Mouse (Mus musculus): ENCODE results near the gene Oser1.
"Not testable (repeated sequence)": the region's sequence is repeated elsewhere in the genome, so short reads cannot be mapped to it uniquely, and the experiment has no call there.

Gene Oser1

GRCm38 (mm10) chr2:163424597-163424996, at the start of gene Oser1:
Gene Oser1, minus strand, starts transcription at chr2:163424697.
- DNase-seq (ENCODE audit: low read depth) = no peak

GRCm38 (mm10) chr2:163472466-163472851, 48.0 kb upstream of the Oser1 start, which contains the start of gene Fitm2:
Gene Fitm2, minus strand, starts transcription at chr2:163472629.
- DNase-seq (ENCODE audit: low read depth) = peak; percentile 99

GRCm38 (mm10) chr2:163471710-163472465, 47.4 kb upstream of the Oser1 start:
- peak; percentile 71 for DNase-seq (ENCODE audit: low read depth)

GRCm38 (mm10) chr2:163471136-163471535, 46.6 kb upstream of the Oser1 start:
- DNase-seq (ENCODE audit: low read depth) = peak; percentile 85

GRCm38 (mm10) chr2:163469711-163470110, 45.2 kb upstream of the Oser1 start:
- no peak for DNase-seq (ENCODE audit: low read depth)

GRCm38 (mm10) chr2:163468866-163469265, 44.4 kb upstream of the Oser1 start:
- no peak for DNase-seq (ENCODE audit: low read depth)

- DNase-seq (ENCODE audit: low read depth) = no peak
These were observed 43.1 kb upstream of the Oser1 start for GRCm38 (mm10) chr2:163467585-163467984.

GRCm38 (mm10) chr2:163466771-163467170, 42.3 kb upstream of the Oser1 start:
- DNase-seq (ENCODE audit: low read depth) = peak; percentile 39

- no peak for DNase-seq (ENCODE audit: low read depth)
These were observed 40.1 kb upstream of the Oser1 start for GRCm38 (mm10) chr2:163464562-163464961.

- peak; percentile 28 for DNase-seq (ENCODE audit: low read depth)
These were observed 39.5 kb upstream of the Oser1 start for GRCm38 (mm10) chr2:163463998-163464397.

GRCm38 (mm10) chr2:163463251-163463769, 38.8 kb upstream of the Oser1 start:
- no peak for DNase-seq (ENCODE audit: low read depth)

GRCm38 (mm10) chr2:163462801-163463200, 38.3 kb upstream of the Oser1 start:
- DNase-seq (ENCODE audit: low read depth) = no peak

GRCm38 (mm10) chr2:163462386-163462785, 37.9 kb upstream of the Oser1 start:
- no peak for DNase-seq (ENCODE audit: low read depth)

GRCm38 (mm10) chr2:163461307-163461706, 36.8 kb upstream of the Oser1 start:
- DNase-seq (ENCODE audit: low read depth) = not testable (repeated sequence)

GRCm38 (mm10) chr2:163460622-163461021, 36.1 kb upstream of the Oser1 start:
- no peak for DNase-seq (ENCODE audit: low read depth)

GRCm38 (mm10) chr2:163459380-163459779, 34.9 kb upstream of the Oser1 start:
- DNase-seq (ENCODE audit: low read depth) = no peak

GRCm38 (mm10) chr2:163458539-163459265, 34.2 kb upstream of the Oser1 start:
- no peak for DNase-seq (ENCODE audit: low read depth)

GRCm38 (mm10) chr2:163453378-163453777, 28.9 kb upstream of the Oser1 start:
- DNase-seq (ENCODE audit: low read depth) = no peak

- peak; percentile 66 for DNase-seq (ENCODE audit: low read depth)
These were observed 28.2 kb upstream of the Oser1 start for GRCm38 (mm10) chr2:163452738-163453137.

- DNase-seq (ENCODE audit: low read depth) = peak; percentile 67
These were observed 26.3 kb upstream of the Oser1 start for GRCm38 (mm10) chr2:163450668-163451295.

- no peak for DNase-seq (ENCODE audit: low read depth)
These were observed 24.8 kb upstream of the Oser1 start for GRCm38 (mm10) chr2:163449276-163449675.

GRCm38 (mm10) chr2:163447375-163447774, 22.9 kb upstream of the Oser1 start:
- DNase-seq (ENCODE audit: low read depth) = no peak

GRCm38 (mm10) chr2:163444017-163444416, 19.5 kb upstream of the Oser1 start:
- DNase-seq (ENCODE audit: low read depth) = no peak

Measured in NIH3T3 (cell line).